In the genomic region with DNA sequence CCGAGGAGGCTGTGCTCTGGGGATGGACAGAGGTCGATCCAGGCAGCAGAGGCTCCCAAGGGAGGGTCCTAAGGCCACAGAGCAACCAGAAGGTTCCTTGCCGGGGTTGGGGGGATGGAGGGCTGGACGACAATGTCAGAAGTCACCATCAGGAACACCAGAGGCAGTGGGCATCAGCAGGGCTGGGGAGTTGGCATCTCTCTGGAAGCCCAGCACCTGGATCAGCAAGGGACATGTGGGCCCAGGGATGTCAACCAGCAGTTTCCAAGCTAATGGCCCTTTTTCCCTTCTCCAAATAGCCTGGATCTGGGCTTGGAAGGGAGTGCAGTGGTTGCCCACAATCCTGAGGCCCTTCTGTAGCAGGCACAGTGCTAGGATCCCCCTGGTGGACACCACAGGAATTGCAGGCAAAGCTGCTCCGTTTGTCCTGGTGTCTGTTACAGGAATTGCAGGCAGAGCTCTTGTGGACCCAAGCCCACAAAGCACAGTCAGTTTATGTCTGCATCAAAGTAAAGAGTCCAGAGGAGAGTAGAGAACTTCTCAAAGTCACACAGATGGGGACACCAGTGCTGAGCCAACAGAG, we compare ENCODE assay signal across 9 mouse cellular contexts. TPM values are rescaled to one million over a fixed set of nuclear protein-coding genes. Genes with fewer than 3 reads are reported as not detected.
DNase-seq lines count a peak whose midpoint lies in the region; TF ChIP-seq lines count a peak whose summit lies in the region.
"Had no signal": no experiment of that assay in that cellular context is flagged by ENCODE, and none has a peak within 500 bp of the region (broad histone marks: within the 10 kb centered on the region; RNA-seq: fewer than 3 reads in every experiment).

No protein-coding gene starts in this region.

- peak; percentile 100 for TF ChIP-seq CTCF in lung, adult 2 months (IDR thresholded peaks at IDR 0.05; ENCODE audit: insufficient read depth, low read length)
- peak; percentile 99 for TF ChIP-seq CTCF in olfactory bulb, adult 2 months (IDR thresholded peaks at IDR 0.05; ENCODE audit: insufficient read depth, low read depth, low read length)

- H3K4me1 ChIP-seq in embryonic facial prominence, embryonic 10.5 days, result peaks cover 24% of the 10 kb centered on the region
- H3K4me1 ChIP-seq in lung, adult 2 months (ENCODE audit: control insufficient read depth, insufficient read depth, low read length), result no peaks in the 10 kb centered on the region
- H3K4me1 ChIP-seq in olfactory bulb, adult 2 months (ENCODE audit: control insufficient read depth, insufficient read depth, low read length), result peaks cover 20% of the 10 kb centered on the region
- H3K4me1 ChIP-seq: heart, embryonic 15.5 days had no signal

- peak; percentile 80 for DNase-seq in CD4-positive helper T cell, adult 2 months (ENCODE audit: low read depth, low spot score)
- DNase-seq in adipocyte (ENCODE audit: low spot score), result peak; percentile 89
- peak; percentile 84 for DNase-seq in embryonic facial prominence, embryonic 10.5 days (ENCODE audit: low spot score)
- DNase-seq in heart, adult 9 months (ENCODE audit: low spot score in 2 of 2), result peak; percentile 25 to 43
- DNase-seq in kidney, postnatal 36 days, result peak; percentile 42 to 79
- DNase-seq in lung, adult 2 months, result peak; percentile 72
- peak; percentile 78 for DNase-seq in thymus, postnatal 14 days

- WGBS in embryonic facial prominence, embryonic 10.5 days, result 56% methylated on average over 5 of the region's 5 CpGs
- WGBS in lung, adult 2 months, result 59% methylated on average over 5 of the region's 5 CpGs
- 37% methylated on average over 5 of the region's 5 CpGs for WGBS in olfactory bulb, adult 2 months

- no peak overlapping the region for H3K4me3 ChIP-seq in embryonic facial prominence, embryonic 10.5 days
- H3K4me3 ChIP-seq in lung, adult 2 months (replicated peaks; ENCODE audit: extremely low read depth, low read depth, low read length), result no peak overlapping the region
- H3K4me3 ChIP-seq in olfactory bulb, adult 2 months (ENCODE audit: insufficient read depth, low read depth, low read length), result no peak overlapping the region
- H3K4me3 ChIP-seq: heart, embryonic 15.5 days had no signal

- H3K36me3 ChIP-seq in embryonic facial prominence, embryonic 10.5 days (replicated peaks), result no peaks in the 10 kb centered on the region
- H3K36me3 ChIP-seq: heart, embryonic 15.5 days had no signal

- 0 out of 2 replicates have a peak overlapping the region, but pooled peaks have one; percentile 1 for H3K27ac ChIP-seq in embryonic facial prominence, embryonic 10.5 days (replicated peaks)
- 0 out of 2 replicates have a peak overlapping the region, but pooled peaks have one; percentile 17 for H3K27ac ChIP-seq in olfactory bulb, adult 2 months (ENCODE audit: insufficient read depth, low read depth, low read length)
- H3K27ac ChIP-seq: heart, embryonic 15.5 days had no signal

- H3K27me3 ChIP-seq in embryonic facial prominence, embryonic 10.5 days (replicated peaks; ENCODE audit: low read depth, poor library complexity, severe bottlenecking), result no peaks in the 10 kb centered on the region
- H3K27me3 ChIP-seq: heart, embryonic 15.5 days had no signal

- TF ChIP-seq POLR2A in lung, adult 2 months (IDR thresholded peaks at IDR 0.05; ENCODE audit: borderline replicate concordance, extremely low read depth, low read depth, low read length), result no peak
- TF ChIP-seq POLR2A in olfactory bulb, adult 2 months (IDR thresholded peaks at IDR 0.05; ENCODE audit: insufficient read depth, low read depth, low read length), result no peak

- H3K9me3 ChIP-seq in embryonic facial prominence, embryonic 10.5 days, result no peaks in the 10 kb centered on the region
- H3K9me3 ChIP-seq: heart, embryonic 15.5 days had no signal

RNA-seq across cellular contexts. Expression of a gene that starts 1.3 kb away (rescaled TPM):
- polyA plus RNA-seq in embryonic facial prominence, embryonic 10.5 days (2016; fragmentation: Nextera tagmentation; extraction: Ambion mirVana), result 0.96 and 1.2 TPM in 2 replicates
- 10.2 and 16.7 TPM in 2 replicates for polyA plus RNA-seq in lung, adult 2 months (2012; rRNA removed)
- not detected in 2 replicates for polyA plus RNA-seq in olfactory bulb, adult 2 months (2012; ENCODE audit: insufficient read depth, insufficient read length, low replicate concordance, missing spikeins)

RNA-seq across cellular contexts. Expression of a gene that starts 31.5 kb away (rescaled TPM):
- polyA plus RNA-seq in embryonic facial prominence, embryonic 10.5 days (2016; fragmentation: Nextera tagmentation; extraction: Ambion mirVana), result 92.4 and 98.6 TPM in 2 replicates
- polyA plus RNA-seq in lung, adult 2 months (2012; rRNA removed), result 92.1 and 99.5 TPM in 2 replicates
- 339 TPM in 1 of 2 replicates, not detected in the other for polyA plus RNA-seq in olfactory bulb, adult 2 months (2012; ENCODE audit: insufficient read depth, insufficient read length, low replicate concordance, missing spikeins)

RNA-seq across cellular contexts. Expression of a gene that starts 31.8 kb away (rescaled TPM):
- 158 and 162 TPM in 2 replicates for polyA plus RNA-seq in embryonic facial prominence, embryonic 10.5 days (2016; fragmentation: Nextera tagmentation; extraction: Ambion mirVana)
- polyA plus RNA-seq in lung, adult 2 months (2012; rRNA removed), result 102 and 115 TPM in 2 replicates
- 696 TPM in 1 of 2 replicates, not detected in the other for polyA plus RNA-seq in olfactory bulb, adult 2 months (2012; ENCODE audit: insufficient read depth, insufficient read length, low replicate concordance, missing spikeins)

RNA-seq across cellular contexts. Expression of a gene that starts 40.6 kb away (rescaled TPM):
- not detected in 2 replicates for polyA plus RNA-seq in embryonic facial prominence, embryonic 10.5 days (2016; fragmentation: Nextera tagmentation; extraction: Ambion mirVana)
- polyA plus RNA-seq in lung, adult 2 months (2012; rRNA removed), result 0.17 and 0.22 TPM in 2 replicates
- not detected in 2 replicates for polyA plus RNA-seq in olfactory bulb, adult 2 months (2012; ENCODE audit: insufficient read depth, insufficient read length, low replicate concordance, missing spikeins)
- polyA plus RNA-seq: heart, embryonic 15.5 days had no signal

RNA-seq across cellular contexts. Expression of a gene that starts 56.7 kb away (rescaled TPM):
- 190 and 205 TPM in 2 replicates for polyA plus RNA-seq in embryonic facial prominence, embryonic 10.5 days (2016; fragmentation: Nextera tagmentation; extraction: Ambion mirVana)
- polyA plus RNA-seq in lung, adult 2 months (2012; rRNA removed), result 81.7 and 104 TPM in 2 replicates
- polyA plus RNA-seq in olfactory bulb, adult 2 months (2012; ENCODE audit: insufficient read depth, insufficient read length, low replicate concordance, missing spikeins), result not detected in 2 replicates

Comparison
In these comparisons a context has a peak if more than half of its experiments do, and no peak if none do; other contexts are left out.
1. DNase-seq: peak in every context shown above with its lines; median percentile 89 in adipocyte; 84 in embryonic facial prominence, embryonic 10.5 days; 80 in CD4-positive helper T cell, adult 2 months; 78 in thymus, postnatal 14 days; 72 in lung, adult 2 months; 60 in kidney, postnatal 36 days; 34 in heart, adult 9 months.